Mouse (Mus musculus) mouse embryonic stem cell (cell line): ENCODE measurements around the gene Rrp9.

Experiments
- in situ Hi-C, 2 experiments: fragments of 300-500 bp; cut with MboI; formaldehyde crosslinking; loops; 1 replicate in 1 of 2; 3 replicates in 1 of 2; pipeline ENCODE4 v1.14.3; 2019 to 2020; ENCODE audit warnings: low sequenced_read_pairs in 2 of 2, low pct_unique_long_range_greater_than_20kb in 1 of 2, mixed read lengths in 1 of 2; ENCODE audit not compliant: unreplicated experiment in 1 of 2

Gene Rrp9

DNA sequence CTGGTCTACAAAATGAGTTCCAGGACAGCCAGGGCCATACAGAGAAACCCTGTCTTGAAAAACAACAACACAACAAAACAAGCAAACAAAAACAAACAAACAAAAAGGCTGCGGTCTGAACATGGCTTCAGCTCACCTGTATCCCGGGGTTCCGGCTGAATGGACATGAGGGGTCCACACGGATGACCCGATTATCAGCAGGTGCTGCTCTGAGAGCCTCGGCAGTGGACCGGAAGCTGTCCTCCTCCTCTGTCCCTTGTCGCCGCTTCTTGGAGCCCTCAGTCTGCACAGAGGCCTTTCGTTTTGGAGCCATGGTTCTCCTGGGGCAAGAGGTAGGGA lies at the start of gene Rrp9:
TSS of gene Rrp9 (plus strand) at position 301 of the 339 bp plus-strand sequence.
- in situ Hi-C loops: no loop called here

DNA sequence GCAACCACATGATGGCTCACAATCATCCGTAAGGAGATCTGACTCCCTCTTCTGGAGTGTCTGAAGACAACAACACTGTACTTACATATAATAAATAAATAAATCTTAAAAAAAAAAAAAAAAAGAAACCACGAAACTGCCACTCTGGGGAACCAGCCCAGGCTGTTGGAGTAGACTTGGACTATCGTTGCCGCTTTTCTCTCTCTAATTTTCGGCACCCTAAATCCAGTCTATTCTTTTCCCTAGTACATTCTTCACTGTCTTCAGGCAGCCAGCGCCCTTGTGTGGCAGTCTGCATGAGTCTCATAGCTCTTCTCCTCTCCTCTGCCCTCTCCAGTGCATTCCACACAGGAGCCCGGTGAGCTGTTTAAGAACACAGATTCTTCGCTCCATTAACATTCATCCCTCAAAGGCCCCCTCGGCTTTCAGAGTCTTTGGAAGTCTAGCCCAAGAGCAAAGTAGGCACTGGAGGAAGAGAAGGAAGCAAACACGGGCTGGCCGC lies 47.0 kb upstream of the Rrp9 start:
- in situ Hi-C loops: no loop called here

DNA sequence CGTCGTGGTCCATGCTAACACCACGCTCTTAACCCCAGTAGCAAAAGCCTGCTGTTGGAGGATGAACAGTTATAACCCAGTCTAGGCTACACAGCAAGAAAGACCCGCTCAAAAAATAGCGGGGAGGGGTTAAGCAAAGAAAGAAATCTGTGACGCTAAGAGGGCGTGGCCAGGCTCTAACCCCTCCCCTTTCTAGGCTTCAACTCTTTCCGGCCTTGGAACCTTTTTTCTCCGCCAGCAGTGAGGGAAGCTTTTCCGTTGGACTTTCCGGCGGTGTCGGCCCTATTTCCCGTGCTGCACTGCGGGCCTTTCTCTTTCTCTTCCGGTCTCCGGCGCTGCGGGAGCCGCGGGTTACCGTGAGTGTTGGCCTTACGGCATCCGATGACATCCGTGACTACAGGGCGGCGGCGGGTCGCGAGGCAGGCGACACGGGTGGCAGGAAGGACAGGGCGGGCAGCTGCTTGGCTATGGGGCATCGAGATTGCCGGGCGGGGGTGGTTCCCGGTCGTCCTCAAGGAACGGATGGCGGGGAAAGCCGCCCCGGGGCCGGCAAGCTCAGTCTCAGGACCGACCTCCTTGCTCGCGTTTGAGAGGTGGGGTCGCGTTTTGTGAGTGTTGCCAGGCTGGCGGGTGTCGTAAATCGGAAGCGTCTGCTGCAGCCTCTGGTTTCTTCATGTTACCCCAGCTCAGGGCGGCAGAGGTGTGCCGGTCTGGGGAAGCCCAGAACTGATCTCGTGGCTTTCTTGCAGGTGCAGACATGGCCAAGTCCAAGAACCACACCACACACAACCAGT lies 46.3 kb upstream of the Rrp9 start, which contains the start of gene Rpl29:
TSS of gene Rpl29 (plus strand) at position 234 of the 794 bp plus-strand sequence.
- in situ Hi-C loops: no loop called here

DNA sequence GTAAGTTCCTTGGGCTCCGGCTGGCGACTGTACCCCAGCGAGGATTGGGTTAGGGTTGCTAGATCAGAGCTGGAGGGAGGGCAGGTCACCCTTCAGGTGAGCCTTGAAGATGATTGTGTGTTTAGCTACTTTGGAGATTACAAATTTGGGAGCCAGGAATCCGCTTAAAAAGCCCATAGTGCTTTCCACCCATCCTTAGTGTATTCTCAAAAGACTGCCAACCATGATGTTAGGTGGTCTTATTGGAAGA lies 45.8 kb upstream of the Rrp9 start:
- in situ Hi-C loops: no loop called here

DNA sequence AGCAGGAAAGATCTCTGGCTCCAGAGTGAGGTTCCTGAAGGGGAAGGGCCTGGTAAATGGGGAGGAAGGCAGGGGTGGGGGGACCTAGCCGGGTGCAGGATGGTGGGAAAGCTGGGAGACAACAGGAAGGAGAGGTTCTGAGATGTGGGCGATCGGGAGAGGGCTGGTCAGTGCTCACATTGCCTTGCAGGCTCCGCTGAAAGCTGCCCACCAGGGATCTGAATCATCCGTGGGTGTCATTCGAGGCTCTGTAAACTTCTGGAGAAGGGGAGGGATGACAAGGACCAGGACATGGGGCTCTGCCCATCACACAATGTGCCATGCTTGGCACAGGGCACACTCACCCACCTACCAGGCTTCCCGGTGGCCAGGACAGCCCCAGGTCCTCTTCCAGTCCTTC lies 42.4 kb upstream of the Rrp9 start:
- in situ Hi-C loops: no loop called here

DNA sequence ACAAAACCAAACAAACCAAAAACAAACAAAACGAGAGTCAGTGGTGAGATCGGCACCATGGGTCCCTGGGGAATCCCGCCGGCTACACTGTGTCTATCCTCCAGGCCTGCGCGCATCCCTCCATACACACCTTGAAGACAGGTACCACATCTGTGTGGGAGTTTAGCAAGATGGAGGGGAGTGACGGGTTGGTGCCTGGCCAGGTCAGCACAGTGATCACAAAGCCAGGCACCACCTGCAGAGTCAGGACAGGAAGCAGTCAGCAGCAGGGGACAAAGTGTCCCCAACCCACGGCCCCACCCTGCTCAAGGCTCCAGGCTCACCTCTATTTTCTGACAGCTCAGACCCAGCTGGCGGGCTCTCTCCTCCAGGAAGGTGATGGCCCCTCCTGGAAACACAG lies 39.2 kb upstream of the Rrp9 start:
- in situ Hi-C loops: no loop called here

DNA sequence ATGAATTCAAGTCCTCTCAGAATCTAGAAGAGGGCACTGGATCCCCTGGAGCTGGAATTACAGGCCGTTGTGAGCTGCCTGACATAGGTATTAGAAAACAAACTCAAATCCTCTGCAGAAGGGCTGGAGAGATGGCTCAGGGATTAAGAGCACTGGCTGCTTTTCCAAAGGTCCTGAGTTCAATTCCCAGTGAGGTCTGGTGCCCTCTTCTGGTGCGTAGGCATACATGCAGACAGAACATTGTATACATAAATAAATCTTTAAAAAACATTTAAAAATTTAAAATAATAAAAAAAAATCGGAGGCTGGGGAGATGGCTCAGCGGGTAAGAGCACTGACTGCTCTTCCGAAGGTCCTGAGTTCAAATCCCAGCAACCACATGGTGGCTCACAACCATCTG lies 33.1 kb upstream of the Rrp9 start:
- in situ Hi-C loops: no loop called here

DNA sequence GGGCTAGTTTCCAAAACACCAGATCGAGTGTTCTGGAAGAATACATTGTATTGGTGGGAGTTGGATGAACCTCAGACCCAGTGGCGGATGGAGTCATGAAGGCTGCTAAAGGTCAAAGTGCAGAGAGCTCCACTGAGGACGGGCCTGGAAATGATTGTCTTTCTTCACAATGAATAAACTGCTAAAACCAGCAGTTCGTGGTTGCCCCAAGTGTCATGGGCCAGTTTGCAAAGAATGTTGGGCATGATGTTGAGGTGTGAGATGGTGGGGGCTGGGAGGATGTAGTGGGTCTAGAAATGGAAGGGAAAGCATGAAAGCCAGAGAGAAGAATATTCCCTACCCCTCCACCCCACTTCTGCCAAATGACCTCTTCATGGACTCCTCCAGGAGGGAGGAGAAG lies 30.9 kb upstream of the Rrp9 start:
- in situ Hi-C loops: no loop called here

DNA sequence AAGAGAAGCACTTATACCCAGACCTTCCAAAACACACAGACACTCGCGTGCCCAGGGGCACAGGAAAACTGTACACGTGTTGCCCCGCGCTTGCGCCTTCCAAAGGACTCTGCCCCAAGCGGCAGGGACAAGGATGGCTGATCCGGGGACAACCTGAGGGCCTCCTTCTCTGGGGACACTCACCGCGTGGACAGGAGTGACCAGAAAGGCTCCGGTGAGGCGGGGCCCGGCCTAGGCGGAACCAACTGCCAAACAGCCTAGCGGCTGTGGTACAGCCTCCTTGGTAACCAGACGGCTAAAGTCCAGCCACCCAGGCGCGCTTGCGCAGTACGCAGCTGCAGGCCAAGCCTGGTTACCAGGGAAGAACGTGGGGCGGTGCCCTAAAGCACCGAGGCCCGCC lies 28.4 kb upstream of the Rrp9 start, which contains the start of the genes Abhd14b and Abhd14a:
TSS of gene Abhd14b (plus strand) at position 112 of the 400 bp plus-strand sequence.
TSS of gene Abhd14a (minus strand) at position 331 of the 400 bp plus-strand sequence.
- in situ Hi-C loops: no loop called here

DNA sequence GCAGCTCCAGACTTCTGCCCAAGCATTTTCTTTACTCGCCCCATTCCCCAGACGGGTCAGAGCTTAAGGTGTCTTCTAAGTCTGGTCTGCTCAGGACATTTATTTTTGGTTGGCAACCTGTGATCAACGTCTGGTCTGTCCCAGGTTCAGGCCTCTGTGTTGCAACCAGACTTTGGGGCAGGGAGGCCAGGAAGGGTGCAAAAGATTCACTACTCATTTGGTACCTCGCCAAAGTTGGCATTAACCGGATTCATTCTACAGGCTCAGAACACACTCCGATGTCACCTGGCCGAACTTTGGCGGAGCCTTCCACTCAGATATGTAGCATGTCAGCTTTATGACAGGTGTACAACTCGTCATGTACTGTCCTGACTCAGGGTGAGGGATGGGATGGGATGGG lies 27.8 kb upstream of the Rrp9 start:
- in situ Hi-C loops: no loop called here

DNA sequence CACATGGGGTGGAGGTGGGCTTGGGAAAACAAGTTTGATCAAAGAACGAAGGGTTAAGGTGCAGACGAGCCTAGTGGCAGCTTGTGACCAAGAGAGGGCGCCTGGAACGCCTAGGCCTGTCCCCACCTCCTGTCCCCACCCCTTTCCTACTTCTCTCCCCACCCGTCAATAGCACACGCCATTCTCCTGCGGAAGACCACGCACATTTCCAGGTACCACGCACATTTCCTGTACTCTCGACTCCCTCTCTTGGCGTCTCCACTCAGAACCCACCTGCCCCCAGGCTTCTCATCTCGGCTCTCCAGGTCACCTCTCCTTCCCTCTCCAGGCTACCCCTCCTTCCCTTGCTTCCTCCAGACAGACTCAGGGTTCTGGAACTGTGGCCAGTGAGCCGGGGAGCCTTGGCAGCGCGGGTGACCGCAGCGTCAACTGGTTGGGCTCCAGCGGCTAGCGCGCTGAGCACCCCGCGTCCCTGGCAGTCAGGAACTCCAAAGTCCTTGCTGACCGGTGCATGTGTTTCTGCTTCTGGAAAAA lies 27.2 kb upstream of the Rrp9 start:
- in situ Hi-C loops: no loop called here

DNA sequence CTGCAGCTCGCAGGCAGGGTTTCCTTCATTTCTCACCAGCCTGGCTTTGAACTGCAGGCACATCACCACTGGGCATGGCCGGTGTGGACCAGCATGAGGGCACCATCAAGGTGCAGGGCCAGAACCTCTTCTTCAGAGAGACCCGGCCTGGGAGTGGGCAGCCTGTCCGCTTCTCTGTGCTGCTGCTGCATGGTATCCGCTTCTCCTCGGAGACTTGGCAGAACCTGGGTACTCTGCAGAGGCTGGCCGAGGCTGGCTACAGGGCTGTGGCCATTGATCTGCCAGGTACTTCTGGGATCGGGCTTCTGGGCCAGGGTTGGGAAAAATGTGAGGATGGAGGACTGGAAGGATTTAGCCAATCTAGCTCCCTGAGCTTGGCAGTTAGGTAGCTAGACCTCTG lies 25.8 kb upstream of the Rrp9 start:
- in situ Hi-C loops: no loop called here

DNA sequence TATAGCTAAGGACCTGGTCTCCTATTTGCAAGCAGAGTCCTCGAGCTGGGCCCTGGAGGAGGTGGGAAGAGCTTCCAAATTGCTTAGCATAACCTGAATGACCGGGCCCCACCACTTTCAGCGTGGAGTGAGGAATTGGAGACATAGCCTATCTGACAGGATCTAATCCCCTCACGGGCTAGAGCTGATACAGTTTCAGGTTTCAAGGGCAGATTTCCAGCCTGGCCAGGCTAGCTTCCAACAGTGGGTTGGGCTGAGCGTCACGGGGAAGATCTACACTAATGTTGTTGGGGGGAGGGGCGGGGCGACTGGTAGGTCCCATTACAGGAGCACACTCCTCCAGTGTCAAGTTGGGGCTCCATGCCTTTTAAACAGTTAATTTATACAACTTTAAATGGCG lies 25.1 kb upstream of the Rrp9 start:
- in situ Hi-C loops: no loop called here

DNA sequence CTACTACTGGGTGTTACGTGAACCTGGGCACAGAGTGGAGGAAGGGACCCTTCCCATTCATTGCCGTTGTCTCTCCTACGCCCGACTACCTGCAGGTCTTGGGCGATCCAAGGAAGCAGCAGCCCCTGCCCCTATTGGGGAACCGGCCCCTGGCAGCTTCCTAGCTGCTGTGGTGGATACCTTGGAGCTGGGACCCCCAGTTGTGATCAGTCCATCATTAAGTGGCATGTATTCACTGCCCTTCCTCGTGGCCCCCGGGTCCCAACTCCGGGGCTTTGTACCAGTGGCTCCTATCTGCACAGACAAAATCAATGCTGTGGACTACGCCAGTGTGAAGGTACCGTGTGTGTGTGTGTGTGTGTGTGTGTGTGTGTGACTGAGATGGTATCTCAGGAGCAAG lies 24.5 kb upstream of the Rrp9 start:
- in situ Hi-C loops: no loop called here

DNA sequence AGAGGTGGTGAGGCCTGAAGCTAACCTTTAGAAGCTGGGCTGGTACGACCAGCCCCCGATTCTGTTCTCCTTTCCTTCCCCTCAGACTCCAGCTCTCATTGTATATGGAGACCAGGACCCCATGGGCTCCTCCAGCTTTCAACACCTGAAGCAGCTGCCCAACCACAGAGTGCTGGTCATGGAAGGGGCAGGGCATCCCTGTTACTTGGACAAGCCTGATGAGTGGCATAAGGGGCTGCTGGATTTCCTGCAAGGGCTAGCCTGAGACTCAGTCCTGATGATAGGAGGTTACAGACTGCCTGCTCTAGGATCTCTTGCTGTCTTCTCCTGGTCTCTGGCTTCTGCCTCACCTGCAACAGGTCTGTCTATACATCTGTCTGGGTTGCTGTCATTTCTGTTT lies 23.9 kb upstream of the Rrp9 start:
- in situ Hi-C loops: no loop called here

DNA sequence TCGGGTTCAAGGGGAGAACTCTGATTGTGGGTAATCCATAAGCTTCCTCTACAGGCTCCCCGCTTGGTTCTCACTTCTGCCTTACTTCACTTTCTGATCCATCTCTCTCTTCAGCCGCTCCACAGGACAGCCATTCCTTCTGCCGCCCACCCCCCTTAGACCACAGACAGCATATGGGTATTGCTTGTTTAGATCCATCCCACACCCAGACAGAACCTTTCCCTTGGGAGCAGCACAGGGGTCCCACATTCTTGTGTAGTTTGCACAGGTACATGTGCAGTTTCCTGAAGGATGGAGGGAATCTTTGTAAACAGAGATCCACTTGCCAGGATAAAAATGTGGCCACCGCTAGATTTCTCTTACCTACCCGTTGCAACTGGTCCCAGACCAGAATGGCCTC lies 23.4 kb upstream of the Rrp9 start:
- in situ Hi-C loops: no loop called here

DNA sequence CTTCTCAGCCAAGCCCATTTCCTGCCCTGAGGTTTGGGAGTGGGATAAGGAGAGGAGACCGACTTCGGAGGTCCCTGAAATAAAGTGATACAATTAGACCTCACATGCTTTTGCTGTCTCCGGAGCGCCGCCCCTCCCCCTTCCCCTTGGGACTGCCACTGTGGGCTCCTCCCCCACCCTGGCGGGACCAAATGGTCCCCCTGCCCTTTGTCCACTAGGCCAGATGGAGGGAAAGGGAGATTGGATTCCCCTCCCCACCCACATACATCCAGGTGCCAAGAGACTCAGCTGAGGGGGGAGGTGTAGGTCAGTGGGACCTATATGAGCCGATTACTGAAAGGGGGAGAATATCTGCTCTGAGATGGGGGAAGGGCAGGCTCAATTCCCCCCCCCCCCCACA lies 22.9 kb upstream of the Rrp9 start:
- in situ Hi-C loops: no loop called here

DNA sequence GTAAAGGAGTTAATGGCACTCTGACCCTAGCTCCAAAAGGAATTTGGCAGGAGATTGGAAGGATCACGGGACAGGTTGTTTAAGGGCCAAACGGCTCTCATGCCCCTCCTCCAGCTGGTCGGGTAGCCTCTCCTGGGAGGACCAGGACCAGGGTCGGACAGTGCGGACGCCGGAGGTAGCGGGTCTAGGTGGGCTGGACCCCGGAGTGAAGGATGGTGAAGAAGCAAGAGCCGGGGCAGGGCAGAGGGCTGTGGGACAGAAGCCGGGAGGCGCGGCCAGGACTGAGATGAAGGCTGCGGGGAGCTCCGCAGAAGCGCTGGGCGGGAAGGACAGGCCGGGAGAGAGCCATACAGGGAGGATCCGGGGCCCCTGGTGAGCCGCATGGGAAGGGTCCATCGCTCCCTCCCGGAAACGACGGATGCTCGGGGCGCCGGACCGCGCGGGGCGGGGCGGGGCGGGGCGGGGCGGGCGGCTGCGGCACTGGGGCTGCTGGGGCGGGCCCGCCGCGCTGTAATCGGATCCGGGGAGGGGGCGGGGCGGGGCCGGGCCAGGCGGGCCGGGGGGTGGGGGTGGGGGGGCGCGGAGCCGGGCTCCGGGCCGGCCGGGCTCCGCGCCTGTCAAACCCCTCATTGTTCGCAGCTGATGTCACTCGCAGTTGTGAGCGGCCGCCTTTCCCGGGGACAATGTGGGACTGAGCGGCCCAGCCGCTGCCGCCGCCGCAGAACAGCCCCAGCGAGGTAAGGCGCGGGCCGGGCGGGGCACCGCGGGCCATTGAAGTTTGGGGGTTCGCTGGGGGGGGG lies 22.3 kb upstream of the Rrp9 start, which contains the start of gene Pcbp4:
TSS of gene Pcbp4 (plus strand) at position 21 of the 800 bp plus-strand sequence.
- in situ Hi-C loops: no loop called here

DNA sequence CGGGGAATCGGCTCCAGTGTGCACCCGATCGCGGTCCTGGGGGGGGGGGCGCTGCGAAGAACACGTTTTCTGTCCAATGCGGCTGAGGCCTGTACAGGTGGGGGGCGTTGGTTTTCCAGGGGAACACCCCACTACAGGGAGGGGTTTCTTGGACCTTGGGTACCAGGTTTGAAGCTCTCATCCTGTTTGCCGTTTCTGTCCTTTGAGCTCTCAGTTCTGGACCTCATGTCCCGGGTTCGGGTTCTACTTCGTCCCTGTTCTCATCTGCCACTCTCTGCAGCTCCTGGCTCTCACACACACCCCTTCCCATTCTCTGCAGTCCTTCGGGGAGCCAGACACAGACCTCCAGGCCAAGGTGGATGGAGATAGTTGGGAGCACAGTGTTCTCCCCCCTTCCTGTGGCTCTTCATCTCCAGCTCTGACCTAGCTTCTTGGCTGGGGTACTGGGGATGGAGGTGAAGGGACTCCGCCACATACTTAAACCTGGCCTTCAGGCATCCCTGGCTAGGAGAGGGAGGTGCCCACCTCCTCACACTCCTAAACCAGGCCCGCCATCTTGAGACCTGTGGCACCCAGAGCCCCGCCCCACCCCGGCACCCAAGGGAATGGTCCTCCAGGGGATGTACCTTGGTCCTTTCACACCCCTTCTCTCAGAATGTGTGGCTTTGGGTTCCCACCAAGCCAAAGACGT lies 21.5 kb upstream of the Rrp9 start:
- in situ Hi-C loops: no loop called here
